Mouse (Mus musculus) CH12.LX (cell line): Measurements from ENCODE around the gene Arhgef17. TPM values are rescaled to one million over a fixed set of nuclear protein-coding genes. Genes with fewer than 3 reads are reported as not detected.

Source experiments
- DNase-seq: peaks from one replicate; pipeline ENCODE4 v3.0.0-alpha.2; 2013; ENCODE audit errors: extremely low read depth
- H3K27ac ChIP-seq: 2 replicates; pipeline ENCODE4 v1.5.1; 2012; ENCODE audit warnings: low read depth, mild to moderate bottlenecking, control low read depth, moderate library complexity; ENCODE audit not compliant: insufficient read depth
- H3K27me3 ChIP-seq: replicated peaks from 2 replicates; pipeline ENCODE3; 2012; ENCODE audit warnings: inconsistent platforms
- H3K36me3 ChIP-seq, 2 experiments: replicated peaks in 1 of 2; 2 replicates each; pipeline versions ENCODE3 to v1.6.1; 2012; ENCODE audit warnings: inconsistent platforms in 1 of 2, low read length in 1 of 2, mild to moderate bottlenecking in 1 of 2, mixed read lengths in 1 of 2, moderate library complexity in 1 of 2; ENCODE audit not compliant: control insufficient read depth in 1 of 2, insufficient read depth in 1 of 2
- H3K4me1 ChIP-seq, 2 experiments: 2 replicates each; pipeline ENCODE4 v1.6.1; 2012; ENCODE audit warnings: inconsistent platforms in 1 of 2, moderate library complexity in 1 of 2; ENCODE audit not compliant: insufficient read depth in 2 of 2, control insufficient read depth in 1 of 2
- H3K4me2 ChIP-seq: 2 replicates; pipeline ENCODE4 v1.6.1; 2012; ENCODE audit warnings: low read depth, mild to moderate bottlenecking, control low read depth; ENCODE audit not compliant: poor library complexity, insufficient read depth, severe bottlenecking
- H3K4me3 ChIP-seq, 3 experiments: fragments of 150-350 bp in 1 of 3; sonication (generic) in 1 of 3; replicated peaks in 1 of 3; 2 replicates each; pipeline versions ENCODE3 to v1.5.1; 2011 to 2012; ENCODE audit warnings: low read depth in 2 of 3, low read length in 2 of 3, mild to moderate bottlenecking in 2 of 3, moderate library complexity in 2 of 3, control low read depth in 1 of 3, improper control_type of control experiment in 1 of 3, inconsistent platforms in 1 of 3, mixed read lengths in 1 of 3; ENCODE audit not compliant: poor library complexity in 1 of 3
- H3K79me2 ChIP-seq: replicated peaks from 2 replicates; pipeline ENCODE4 v1.6.1; 2012; ENCODE audit warnings: mild to moderate bottlenecking, moderate library complexity; ENCODE audit not compliant: control insufficient read depth, poor library complexity, insufficient read depth, severe bottlenecking; ENCODE audit errors: extremely low read depth
- H3K9ac ChIP-seq: 2 replicates; pipeline ENCODE4 v1.6.1; 2012; ENCODE audit warnings: low read depth, mild to moderate bottlenecking, control low read depth, moderate library complexity; ENCODE audit not compliant: insufficient read depth
- H3K9me3 ChIP-seq: replicated peaks from 2 replicates; pipeline ENCODE3; 2012; ENCODE audit warnings: low read length, inconsistent platforms, mixed read lengths
- BHLHE40 ChIP-seq: IDR thresholded peaks from 2 replicates; pipeline ENCODE4 v1.6.1; 2011; ENCODE audit warnings: mild to moderate bottlenecking, low read depth, low read length, improper control_type of control experiment
- CTCF ChIP-seq, 2 experiments: IDR thresholded peaks in 1 of 2; conservative IDR thresholded peaks in 1 of 2; 2 replicates each; pipeline ENCODE4 v1.5.1; 2011 to 2012; ENCODE audit warnings: low read depth in 2 of 2, low read length in 2 of 2, improper control_type of control experiment in 1 of 2, inconsistent platforms in 1 of 2, mild to moderate bottlenecking in 1 of 2, moderate library complexity in 1 of 2
- GABPA ChIP-seq: IDR thresholded peaks from 2 replicates; pipeline ENCODE4 v1.6.1; 2012; ENCODE audit warnings: low read depth, low read length, improper control_type of control experiment, inconsistent platforms; ENCODE audit not compliant: insufficient replicate concordance
- JUN ChIP-seq: IDR thresholded peaks from 2 replicates; pipeline ENCODE4 v1.6.1; 2011; ENCODE audit warnings: low read depth, mild to moderate bottlenecking, low read length, improper control_type of control experiment, moderate library complexity; ENCODE audit not compliant: insufficient read depth
- KAT2A ChIP-seq: IDR thresholded peaks from 2 replicates; pipeline ENCODE4 v1.6.1; 2012; ENCODE audit warnings: low read length, improper control_type of control experiment, inconsistent platforms; ENCODE audit not compliant: insufficient replicate concordance
- MAZ ChIP-seq: IDR thresholded peaks from 2 replicates; pipeline ENCODE4 v1.6.1; 2012; ENCODE audit warnings: low read depth, mild to moderate bottlenecking, inconsistent platforms, low read length, improper control_type of control experiment, moderate library complexity
- MEF2A ChIP-seq: IDR thresholded peaks from 2 replicates; pipeline ENCODE4 v1.6.1; 2014; ENCODE audit warnings: low read depth, mild to moderate bottlenecking, inconsistent platforms, low read length, improper control_type of control experiment, borderline replicate concordance
- RCOR1 ChIP-seq: conservative IDR thresholded peaks from 2 replicates; pipeline ENCODE4 v1.6.1; 2012; ENCODE audit warnings: low read depth, mild to moderate bottlenecking, inconsistent platforms, low read length, improper control_type of control experiment
- SIN3A ChIP-seq: IDR thresholded peaks from 2 replicates; pipeline ENCODE4 v1.6.1; 2012; ENCODE audit warnings: low read length, improper control_type of control experiment, inconsistent platforms
- SMC3 ChIP-seq: IDR thresholded peaks from 2 replicates; pipeline ENCODE4 v1.6.1; 2011; ENCODE audit warnings: low read depth, low read length, improper control_type of control experiment
- TBP ChIP-seq: conservative IDR thresholded peaks from 2 replicates; pipeline ENCODE4 v1.6.1; 2011; ENCODE audit warnings: low read depth, low read length, improper control_type of control experiment
- USF1 ChIP-seq: IDR thresholded peaks from 2 replicates; pipeline ENCODE4 v1.6.1; 2014; ENCODE audit warnings: low read depth, mild to moderate bottlenecking, inconsistent platforms, low read length, improper control_type of control experiment
- USF2 ChIP-seq: conservative IDR thresholded peaks from 2 replicates; pipeline ENCODE4 v1.6.1; 2011; ENCODE audit warnings: low read depth, low read length, improper control_type of control experiment
- ZC3H11A ChIP-seq: IDR thresholded peaks from 2 replicates; pipeline ENCODE4 v1.6.1; 2012; ENCODE audit warnings: low read depth, mild to moderate bottlenecking, inconsistent platforms, low read length, improper control_type of control experiment
- ZKSCAN1 ChIP-seq: IDR thresholded peaks from 2 replicates; pipeline ENCODE4 v1.6.1; 2012; ENCODE audit warnings: low read depth, inconsistent platforms, low read length, improper control_type of control experiment, borderline replicate concordance
- ZMIZ1 ChIP-seq: IDR thresholded peaks from 2 replicates; pipeline ENCODE4 v1.6.1; 2012; ENCODE audit warnings: low read depth, mild to moderate bottlenecking, inconsistent platforms, low read length, improper control_type of control experiment
- dilution Hi-C: fragments of 300-500 bp; cut with MboI; formaldehyde crosslinking; loops from 2 replicates; pipeline ENCODE4 v1.14.3; 2020; ENCODE audit warnings: low sequenced_read_pairs; ENCODE audit not compliant: extremely low pct_unique_long_range_greater_than_20kb, extremely low pct_ligation_motif_present
- in situ Hi-C: fragments of 300-500 bp; cut with MboI; formaldehyde crosslinking; loops from 3 replicates; pipeline ENCODE4 v1.14.3; 2019; ENCODE audit warnings: low sequenced_read_pairs, low pct_ligation_motif_present, low pct_unique_long_range_greater_than_20kb, mixed read lengths
- polyA plus RNA-seq: library from polyadenylated mRNA; unstranded; fragments of >175 nt; gene quantifications from 2 replicates; pipeline ENCODE4 v1.2.1, GENCODE M21; 2012; ENCODE audit warnings: low read depth; ENCODE audit not compliant: insufficient read length
- total RNA-seq, 2 experiments: library from RNA; depleted of rRNA; stranded (reverse); fragments of 300-350 nt in 1 of 2; fragments of >200 nt in 1 of 2; gene quantifications; 2 replicates each; pipeline ENCODE4 v1.2.3; 2012 to 2014

The Arhgef17 gene
- total and polyA plus RNA-seq, 3 experiments = 2.3 to 6.7 (median 5.6) TPM

- H3K36me3 ChIP-seq = peaks cover 27 to 62% of the 10 kb centered on the region in 2 experiments
- peaks cover 4 to 16% of the 10 kb centered on the region in 2 experiments for H3K4me1 ChIP-seq
- TF ChIP-seq ZC3H11A (no peak), GABPA (no peak), SMC3 (no peak), SIN3A (no peak)
- TF ChIP-seq, all 38 proteins: peak for 0
- in situ Hi-C loops (no loop called here), dilution Hi-C loops (no loop called here)
- Histone ChIP-seq H3K27me3 (no peaks in the 10 kb centered on the region), H3K4me2 (no peak overlapping the region), H3K9me3 (peaks cover 12% of the 10 kb centered on the region), H3K4me3 (no peak overlapping the region), H3K9ac (no peak overlapping the region), H3K27ac (no peak overlapping the region), H3K79me2 (no peaks in the 10 kb centered on the region)
- DNase-seq = no peak
Observed at GRCm38 (mm10) chr7:100840906-100841305, 91.0 kb downstream of the Arhgef17 start.

- Histone ChIP-seq H3K27ac (no peak overlapping the region), H3K9me3 (peaks cover 12% of the 10 kb centered on the region), H3K4me3 (no peak overlapping the region), H3K27me3 (no peaks in the 10 kb centered on the region), H3K36me3 (peaks cover 20 to 63% of the 10 kb centered on the region in 2 experiments), H3K79me2 (no peaks in the 10 kb centered on the region), H3K9ac (no peak overlapping the region), H3K4me2 (no peak overlapping the region), H3K4me1 (peaks cover 0 to 9% of the 10 kb centered on the region in 2 experiments; a peak in 2 of 4 replicates)
- dilution Hi-C loops = no loop called here
- in situ Hi-C loops = no loop called here
- TF ChIP-seq ZKSCAN1 (no peak), USF2 (no peak), KAT2A (no peak), TBP (no peak), RCOR1 (no peak), BHLHE40 (no peak), USF1 (no peak), CTCF (conservative IDR thresholded peaks at IDR 0.05 in 1 of 2, IDR thresholded peaks at IDR 0.05 in 1 of 2; ENCODE audit: low read depth in 2 of 2, low read length in 2 of 2) (no peak), ZMIZ1 (no peak), MEF2A (no peak), JUN (no peak), MAZ (no peak)
- DNase-seq = no peak
Observed at GRCm38 (mm10) chr7:100839632-100840402, 92.1 kb downstream of the Arhgef17 start.
